Mouse (Mus musculus): ENCODE data around the gene Cyb561d1.
A peak's percentile ranks its signal among the peaks of the same experiment; 100 is the strongest.

Gene Cyb561d1

GRCm38 (mm10) chr3:108203621-108204325, 2.8 kb upstream of the Cyb561d1 start:
- DNase-seq (ENCODE audit: low spot score in 2 of 2), result peak in 1 of 2 experiments; percentile 90

GRCm38 (mm10) chr3:108203212-108203611, 2.2 kb upstream of the Cyb561d1 start:
- DNase-seq (ENCODE audit: low spot score in 2 of 2), result peak in 1 of 2 experiments; percentile 5

GRCm38 (mm10) chr3:108202506-108202905, 1.5 kb upstream of the Cyb561d1 start:
- no peak for DNase-seq (ENCODE audit: low spot score in 2 of 2)

DNA sequence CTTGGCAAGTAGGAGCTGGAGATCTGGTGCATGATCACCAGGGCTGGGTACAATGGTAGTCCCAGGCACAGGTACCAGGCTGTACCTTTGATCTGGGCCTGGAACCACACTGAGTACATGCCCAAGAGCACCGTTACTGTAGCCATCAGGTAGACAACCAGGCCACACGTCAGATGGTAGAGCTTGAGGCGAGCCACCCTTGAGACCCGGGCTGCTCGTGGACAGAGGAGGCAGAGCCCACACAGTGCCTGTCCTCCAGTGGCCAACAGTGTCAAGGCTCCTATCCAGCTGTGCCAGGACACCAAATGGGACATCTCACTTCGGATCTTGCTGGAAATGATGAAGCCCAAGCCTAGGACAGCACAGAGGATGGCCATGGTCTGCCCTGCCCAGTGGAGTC, 1.8 kb downstream of the Cyb561d1 start:
- DNase-seq (ENCODE audit: low spot score in 2 of 2), result no peak

DNA sequence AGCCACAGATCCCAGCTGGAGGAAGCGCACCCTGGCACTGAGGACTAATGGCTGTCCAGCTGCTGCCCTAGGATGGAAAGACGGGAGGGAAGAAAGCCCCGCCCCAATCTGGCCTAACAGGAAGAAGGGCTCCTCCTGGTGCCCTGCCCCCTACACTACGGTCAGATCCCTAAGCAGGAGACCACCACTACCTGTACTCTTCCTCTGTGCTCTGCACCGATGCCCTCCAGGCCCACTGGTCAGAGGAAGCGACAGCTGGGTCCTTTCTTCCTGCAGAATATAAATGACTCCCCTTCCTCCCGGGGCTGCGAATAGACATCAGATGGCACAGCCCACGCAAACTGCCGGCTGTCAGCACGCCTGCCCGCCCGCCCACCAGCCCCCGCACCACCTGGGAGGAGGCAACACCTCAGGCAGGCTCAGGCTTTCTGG, 3.9 kb downstream of the Cyb561d1 start:
- DNase-seq (ENCODE audit: low spot score in 2 of 2), result peak; percentile 70 to 82

DNA sequence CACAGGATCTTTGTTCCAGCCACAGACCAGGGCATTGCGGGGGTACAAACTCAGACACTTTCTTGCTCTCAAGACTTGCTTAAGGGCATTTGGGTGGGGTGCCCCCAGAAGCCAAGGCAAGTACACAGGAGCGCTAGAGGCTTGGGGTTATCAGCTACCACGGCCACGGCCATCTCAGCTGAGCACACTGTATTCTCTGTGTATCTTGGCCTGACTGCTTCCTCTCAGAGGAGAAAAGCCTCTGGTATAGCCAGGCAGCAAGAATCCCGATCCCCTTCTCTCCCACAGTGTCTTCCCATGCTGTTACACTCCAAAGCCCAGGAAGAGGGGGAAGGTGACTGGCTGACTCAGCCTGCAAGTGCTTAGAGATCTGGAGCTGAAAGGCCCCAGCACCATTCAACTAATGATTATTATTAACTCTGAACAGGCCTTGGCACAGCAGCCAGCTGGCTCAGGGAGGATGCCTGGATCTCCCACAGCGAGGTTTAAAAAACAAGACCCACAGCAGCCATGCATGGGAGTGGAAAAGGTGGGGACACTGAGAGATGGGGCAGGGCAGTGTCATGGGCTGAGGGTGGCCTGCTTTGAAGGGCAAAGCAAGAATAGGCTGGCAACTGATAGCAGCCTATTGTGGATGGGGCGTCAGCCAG, 4.9 kb downstream of the Cyb561d1 start:
- DNase-seq (ENCODE audit: low spot score in 2 of 2), result peak; percentile 62 to 77

DNA sequence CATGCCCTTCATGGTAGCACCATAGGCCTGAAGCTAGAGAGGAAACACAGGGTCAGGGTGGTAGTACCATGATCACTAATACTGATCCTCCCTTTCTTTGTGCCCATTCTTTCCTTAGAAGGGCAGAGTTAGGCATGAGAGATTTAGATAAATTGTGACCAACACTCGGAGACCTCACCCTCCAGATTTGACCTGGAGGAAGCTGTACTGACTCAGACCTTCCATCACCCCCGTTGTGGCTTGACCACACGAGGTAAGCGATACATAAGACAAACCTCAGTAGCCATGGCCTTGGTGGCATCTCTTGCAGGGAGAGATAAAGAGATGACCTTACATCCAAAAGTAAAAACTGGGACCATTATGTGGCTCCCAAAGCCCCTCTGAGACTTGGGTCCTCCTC, 5.7 kb downstream of the Cyb561d1 start:
- DNase-seq (ENCODE audit: low spot score in 2 of 2), result no peak

- DNase-seq (ENCODE audit: low spot score in 2 of 2), result peak in 1 of 2 experiments; percentile 26
Observed at GRCm38 (mm10) chr3:108193686-108194085, 7.3 kb downstream of the Cyb561d1 start.

GRCm38 (mm10) chr3:108189897-108190296, 11.1 kb downstream of the Cyb561d1 start:
- DNase-seq (ENCODE audit: low spot score in 2 of 2), result peak in 1 of 2 experiments; percentile 1

- peak in 1 of 2 experiments; percentile 10 for DNase-seq (ENCODE audit: low spot score in 2 of 2)
Observed at GRCm38 (mm10) chr3:108188716-108189490, 12.1 kb downstream of the Cyb561d1 start.

DNA sequence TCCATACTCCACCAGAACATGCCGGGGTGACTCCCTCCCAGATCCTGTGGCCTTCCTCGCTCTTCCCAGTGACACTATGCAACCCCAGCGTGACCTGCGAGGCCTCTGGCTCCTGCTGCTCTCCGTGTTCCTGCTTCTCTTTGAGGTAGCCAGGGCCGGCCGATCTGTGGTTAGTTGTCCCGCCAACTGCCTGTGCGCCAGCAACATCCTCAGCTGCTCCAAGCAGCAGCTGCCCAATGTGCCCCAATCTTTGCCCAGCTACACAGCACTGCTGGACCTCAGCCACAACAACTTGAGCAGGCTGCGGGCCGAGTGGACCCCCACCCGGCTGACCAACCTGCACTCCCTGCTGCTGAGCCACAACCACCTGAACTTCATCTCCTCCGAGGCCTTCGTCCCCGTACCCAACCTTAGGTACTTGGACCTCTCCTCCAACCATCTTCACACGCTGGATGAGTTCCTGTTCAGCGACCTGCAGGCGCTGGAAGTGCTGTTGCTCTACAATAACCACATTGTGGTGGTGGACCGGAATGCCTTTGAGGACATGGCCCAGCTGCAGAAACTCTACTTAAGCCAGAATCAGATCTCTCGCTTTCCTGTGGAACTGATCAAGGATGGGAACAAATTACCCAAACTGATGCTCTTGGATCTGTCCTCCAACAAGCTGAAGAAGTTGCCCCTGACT, 13.8 kb downstream of the Cyb561d1 start:
- DNase-seq (ENCODE audit: low spot score in 2 of 2), result peak in 1 of 2 experiments; percentile 7

GRCm38 (mm10) chr3:108186098-108187047, 14.6 kb downstream of the Cyb561d1 start, which contains the start of gene Amigo1:
Amigo1 (plus strand) TSS chr3:108186335.
- DNase-seq (ENCODE audit: low spot score in 2 of 2), result peak in 1 of 2 experiments; percentile 33

- DNase-seq (ENCODE audit: low spot score in 2 of 2), result no peak
Observed at GRCm38 (mm10) chr3:108185460-108186097, 15.4 kb downstream of the Cyb561d1 start.

GRCm38 (mm10) chr3:108184742-108185141, 16.3 kb downstream of the Cyb561d1 start:
- DNase-seq (ENCODE audit: low spot score in 2 of 2), result no peak

- no peak for DNase-seq (ENCODE audit: low spot score in 2 of 2)
Observed at GRCm38 (mm10) chr3:108180514-108180913, 20.5 kb downstream of the Cyb561d1 start.

GRCm38 (mm10) chr3:108178756-108179715, 22.0 kb downstream of the Cyb561d1 start:
- DNase-seq (ENCODE audit: low spot score in 2 of 2), result no peak

DNA sequence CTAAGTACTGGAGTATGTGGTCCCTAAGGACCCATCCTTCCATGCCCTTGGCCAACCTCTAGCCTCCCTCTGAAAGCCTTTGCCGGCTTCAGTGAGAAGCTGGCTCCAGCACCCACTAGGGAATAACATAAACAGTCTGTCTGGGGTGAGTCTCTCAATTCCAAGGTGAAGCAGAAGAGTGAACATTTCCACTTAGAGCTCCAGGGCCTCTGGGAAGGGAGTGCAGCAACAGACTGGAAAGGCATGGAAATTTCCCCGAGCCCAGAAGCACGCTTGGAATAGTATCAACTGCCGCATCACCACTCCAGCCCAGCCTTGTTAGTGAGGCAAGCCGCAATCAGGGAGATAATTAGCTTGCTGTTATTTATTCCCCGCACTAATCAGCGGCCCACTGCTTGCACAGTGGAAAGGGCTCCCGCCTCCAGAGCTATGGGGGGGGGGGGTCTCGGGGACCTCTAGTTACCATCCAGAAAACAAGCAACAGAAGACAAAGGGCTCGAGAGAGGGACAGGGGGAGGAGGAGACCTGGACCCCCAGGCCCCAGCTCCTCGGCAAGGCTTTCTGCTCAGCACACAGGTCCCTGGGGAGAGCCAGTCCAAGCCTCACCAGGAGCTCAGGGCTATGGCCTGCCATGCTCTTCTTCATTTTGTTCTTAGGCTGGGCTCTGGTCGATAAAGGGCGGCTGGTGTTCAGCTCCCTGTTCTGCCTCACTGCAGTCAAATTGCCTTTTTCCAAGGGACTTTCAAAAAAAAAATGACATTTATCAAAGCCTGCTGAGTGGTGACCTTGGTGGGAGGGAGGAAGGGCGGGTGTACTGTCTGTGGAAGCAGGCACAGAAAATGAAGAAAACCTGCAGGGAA, 26.1 kb downstream of the Cyb561d1 start:
- DNase-seq (ENCODE audit: low spot score in 2 of 2), result peak; percentile 81 to 82

DNA sequence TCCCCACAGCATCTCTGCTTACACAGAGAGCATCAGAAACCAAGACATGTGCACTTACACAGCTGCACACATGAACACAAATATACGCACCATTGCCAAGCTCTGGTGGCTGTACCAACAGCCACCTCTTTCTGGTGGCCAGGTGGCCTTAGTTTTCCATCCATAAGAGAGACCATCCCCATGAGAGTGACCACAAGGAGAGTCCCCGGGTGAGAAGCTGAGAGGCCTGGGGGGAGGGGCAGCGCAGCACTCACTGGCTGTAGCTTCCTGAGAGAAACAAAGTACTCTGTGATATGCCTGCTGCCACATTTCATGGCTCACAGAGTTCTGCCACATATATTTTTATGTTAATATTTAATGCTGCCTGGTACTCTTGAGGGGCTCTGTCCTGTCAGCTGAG, 31.8 kb downstream of the Cyb561d1 start:
- DNase-seq (ENCODE audit: low spot score in 2 of 2), result no peak

All from left cerebral cortex, adult 9 months (tissue).